Mouse (Mus musculus): ENCODE results near the gene Ccdc33. TPM values are rescaled to one million over a fixed set of nuclear protein-coding genes. Genes with fewer than 3 reads are reported as not detected.

Gene Ccdc33
- total and polyA plus RNA-seq, 3 experiments, result 0.21 to 1.0 TPM; not detected in 1

DNA sequence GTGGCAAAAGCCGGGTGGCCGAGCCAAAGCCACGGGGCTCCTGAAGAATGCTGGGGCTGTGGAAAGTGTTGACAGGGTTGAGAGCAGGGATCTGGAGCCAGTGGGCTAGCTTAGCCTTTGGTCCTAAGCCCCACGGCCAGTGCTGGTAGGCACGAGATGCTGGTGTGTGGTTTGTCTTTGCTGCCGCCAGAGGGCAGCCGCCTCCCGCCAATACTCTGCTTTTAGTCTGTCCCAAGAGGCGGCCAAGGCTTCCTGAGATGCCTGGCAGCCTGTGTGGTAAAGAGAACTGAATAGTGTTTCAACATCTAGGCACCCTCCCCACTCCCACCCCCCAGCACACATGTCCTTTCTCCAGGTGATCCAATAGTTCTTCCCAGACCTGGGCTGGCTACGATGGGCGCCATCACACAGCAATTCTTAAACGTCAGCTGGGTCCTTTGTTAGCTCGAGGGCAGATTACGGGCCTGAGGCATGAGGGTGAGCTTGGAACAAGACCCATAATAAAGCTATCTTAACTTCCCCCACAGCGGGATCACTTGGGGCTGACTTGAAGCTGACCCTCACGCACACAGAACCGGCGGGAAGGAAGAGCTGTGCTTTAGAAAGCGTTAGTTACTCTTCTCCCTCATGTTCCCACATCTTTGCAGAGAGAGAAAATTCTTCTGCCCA lies 80.0 kb downstream of the Ccdc33 start:
- H3K27ac ChIP-seq (ENCODE audit: insufficient read depth, low read depth), result no peak overlapping the region
- dilution Hi-C loops (cut with MboI; ENCODE audit: extremely low pct_ligation_motif_present, extremely low pct_unique_long_range_greater_than_20kb, low sequenced_read_pairs), result no loop called here
- TF ChIP-seq RAD21 (IDR thresholded peaks at IDR 0.05; ENCODE audit: low read depth, low read length), result peak; percentile 97
- TF ChIP-seq SMC3 (IDR thresholded peaks at IDR 0.05; ENCODE audit: low read depth, low read length), result peak; percentile 95
- no peak for TF ChIP-seq CHD2 (IDR thresholded peaks at IDR 0.05; ENCODE audit: low read length)
- peak; percentile 46 to 96 for TF ChIP-seq CTCF (conservative IDR thresholded peaks at IDR 0.05 in 1 of 2, IDR thresholded peaks at IDR 0.05 in 1 of 2; ENCODE audit: low read depth in 2 of 2, low read length in 2 of 2)
- peak; percentile 59 for TF ChIP-seq BHLHE40 (IDR thresholded peaks at IDR 0.05; ENCODE audit: low read depth, low read length)
- TF ChIP-seq ZC3H11A (IDR thresholded peaks at IDR 0.05; ENCODE audit: low read depth, low read length), result peak; percentile 77

DNA sequence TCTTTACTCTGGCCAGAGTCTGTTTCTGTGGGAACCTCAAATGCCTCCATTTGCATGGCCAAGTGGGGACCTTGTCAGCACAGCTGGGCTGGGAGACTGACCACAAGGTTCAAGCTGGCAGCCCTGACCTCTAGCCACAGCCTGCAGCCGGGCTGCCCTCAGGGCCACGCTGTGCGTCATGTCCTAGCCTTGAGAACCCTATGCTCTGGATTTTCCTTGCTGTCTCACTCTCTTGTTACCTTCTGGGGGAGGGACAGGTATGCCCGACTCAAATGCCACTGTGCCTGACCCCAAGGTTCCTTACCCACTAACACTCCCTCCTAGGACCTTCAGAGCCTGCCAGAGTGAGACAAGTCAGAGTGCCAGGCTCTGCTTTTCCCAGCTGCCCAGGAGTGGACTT lies 81.7 kb downstream of the Ccdc33 start:
- Histone ChIP-seq H3K9ac (ENCODE audit: insufficient read depth, low read depth) (no peak overlapping the region), H3K27me3 (replicated peaks) (peaks cover 6% of the 10 kb centered on the region), H3K79me2 (replicated peaks; ENCODE audit: control insufficient read depth, extremely low read depth, insufficient read depth, poor library complexity, severe bottlenecking) (no peaks in the 10 kb centered on the region), H3K9me3 (replicated peaks; ENCODE audit: low read length) (no peaks in the 10 kb centered on the region), H3K27ac (ENCODE audit: insufficient read depth, low read depth) (no peak overlapping the region), H3K4me2 (ENCODE audit: insufficient read depth, low read depth, poor library complexity, severe bottlenecking) (no peak overlapping the region), H3K36me3 (replicated peaks in 1 of 2; ENCODE audit: control insufficient read depth in 1 of 2, insufficient read depth in 1 of 2, low read length in 1 of 2) (no peaks in the 10 kb centered on the region), H3K4me3 (replicated peaks in 1 of 3; ENCODE audit: low read depth in 2 of 3, low read length in 2 of 3, poor library complexity in 1 of 3) (no peak overlapping the region), H3K4me1 (ENCODE audit: control insufficient read depth in 1 of 2, insufficient read depth in 2 of 2) (peaks cover 3 to 5% of the 10 kb centered on the region in 2 experiments; a peak in 3 of 4 replicates)
- dilution Hi-C loops (cut with MboI; ENCODE audit: extremely low pct_ligation_motif_present, extremely low pct_unique_long_range_greater_than_20kb, low sequenced_read_pairs), result no loop called here
- no peak for DNase-seq (ENCODE audit: extremely low read depth)
- in situ Hi-C loops (cut with MboI; ENCODE audit: low pct_ligation_motif_present, low pct_unique_long_range_greater_than_20kb, low sequenced_read_pairs), result no loop called here
- TF ChIP-seq MAX (IDR thresholded peaks at IDR 0.05; ENCODE audit: low read length) (no peak), POLR2AphosphoS2 (IDR thresholded peaks at IDR 0.05; ENCODE audit: low read depth, low read length) (no peak), JUND (conservative IDR thresholded peaks at IDR 0.05; ENCODE audit: low read depth, low read length) (no peak), JUN (IDR thresholded peaks at IDR 0.05; ENCODE audit: insufficient read depth, low read depth, low read length) (no peak), TCF12 (IDR thresholded peaks at IDR 0.05; ENCODE audit: low read depth, low read length) (no peak), RAD21 (IDR thresholded peaks at IDR 0.05; ENCODE audit: low read depth, low read length) (no peak), ZC3H11A (IDR thresholded peaks at IDR 0.05; ENCODE audit: low read depth, low read length) (no peak), SMC3 (IDR thresholded peaks at IDR 0.05; ENCODE audit: low read depth, low read length) (no peak), ZNF384 (IDR thresholded peaks at IDR 0.05; ENCODE audit: low read depth, low read length) (no peak)

More for the DNA sequence above, 80.0 kb downstream of the Ccdc33 start:
- in situ Hi-C loops (cut with MboI; ENCODE audit: low pct_ligation_motif_present, low pct_unique_long_range_greater_than_20kb, low sequenced_read_pairs), result no loop called here
- Histone ChIP-seq H3K4me2 (ENCODE audit: insufficient read depth, low read depth, poor library complexity, severe bottlenecking) (no peak overlapping the region), H3K4me1 (ENCODE audit: control insufficient read depth in 1 of 2, insufficient read depth in 2 of 2) (peaks cover 3 to 5% of the 10 kb centered on the region in 2 experiments; a peak in 3 of 4 replicates), H3K79me2 (replicated peaks; ENCODE audit: control insufficient read depth, extremely low read depth, insufficient read depth, poor library complexity, severe bottlenecking) (no peaks in the 10 kb centered on the region), H3K9ac (ENCODE audit: insufficient read depth, low read depth) (no peak overlapping the region), H3K4me3 (replicated peaks in 1 of 3; ENCODE audit: low read depth in 2 of 3, low read length in 2 of 3, poor library complexity in 1 of 3) (no peak overlapping the region), H3K27me3 (replicated peaks) (peaks cover 6% of the 10 kb centered on the region), H3K36me3 (replicated peaks in 1 of 2; ENCODE audit: control insufficient read depth in 1 of 2, insufficient read depth in 1 of 2, low read length in 1 of 2) (no peaks in the 10 kb centered on the region), H3K9me3 (replicated peaks; ENCODE audit: low read length) (no peaks in the 10 kb centered on the region)
- peak; percentile 71 for DNase-seq (ENCODE audit: extremely low read depth)

Measured in CH12.LX (cell line).